Comparison of ENCODE assay signal across 9 mouse cellular contexts in genomic region chr11:36108970-36109731, GRCm38 (mm10).
DNase-seq lines count a peak whose midpoint lies in the region; ATAC-seq and TF ChIP-seq lines count a peak whose summit lies in the region.
"Had no signal": no experiment of that assay in that cellular context is flagged by ENCODE, and none has a peak within 500 bp of the region (broad histone marks: within the 10 kb centered on the region; RNA-seq: fewer than 3 reads in every experiment).

No protein-coding gene starts in this region.

- H3K4me3 ChIP-seq in layer of hippocampus, adult 2 months, result no peak overlapping the region
- H3K4me3 ChIP-seq in forebrain, embryonic 13.5 days, result no peak overlapping the region
- no peak overlapping the region for H3K4me3 ChIP-seq in neural tube, embryonic 14.5 days (ENCODE audit: low read depth, low read length)
- H3K4me3 ChIP-seq: myocyte had no signal

- no peak for TF ChIP-seq CTCF in layer of hippocampus, adult 2 months (conservative IDR thresholded peaks at IDR 0.05)

- peak overlapping the region; percentile 61 for H3K27ac ChIP-seq in layer of hippocampus, adult 2 months
- H3K27ac ChIP-seq in forebrain, embryonic 13.5 days, result peak overlapping the region; percentile 52; the same call in 1 of the 2 replicates
- H3K27ac ChIP-seq in neural tube, embryonic 14.5 days (ENCODE audit: low read depth, low read length), result no peak overlapping the region

- no peaks in the 10 kb centered on the region for H3K9me3 ChIP-seq in forebrain, embryonic 13.5 days (replicated peaks)
- no peaks in the 10 kb centered on the region for H3K9me3 ChIP-seq in neural tube, embryonic 14.5 days (ENCODE audit: control insufficient read depth, low read length)

- H3K36me3 ChIP-seq in forebrain, embryonic 13.5 days (ENCODE audit: poor library complexity, severe bottlenecking), result no peaks in the 10 kb centered on the region
- no peaks in the 10 kb centered on the region for H3K36me3 ChIP-seq in neural tube, embryonic 14.5 days (ENCODE audit: control insufficient read depth, insufficient read depth, low read length)

- ATAC-seq in forebrain, embryonic 13.5 days, result peak; percentile 77
- ATAC-seq in neural tube, embryonic 14.5 days (ENCODE audit: low read depth), result peak; percentile 74; the same call in 1 of the 2 replicates

- H3K4me2 ChIP-seq in forebrain, embryonic 13.5 days, result no peak overlapping the region; the same call in 1 of the 2 replicates
- no peak overlapping the region for H3K4me2 ChIP-seq in neural tube, embryonic 14.5 days (ENCODE audit: low read depth, low read length)

- WGBS in forebrain, embryonic 13.5 days, result 12% methylated on average over 12 of the region's 12 CpGs
- 19% methylated on average over 12 of the region's 12 CpGs for WGBS in neural tube, embryonic 14.5 days

- H3K9ac ChIP-seq in forebrain, embryonic 13.5 days, result no peak overlapping the region
- H3K9ac ChIP-seq in neural tube, embryonic 14.5 days (replicated peaks; ENCODE audit: low read depth, low read length), result no peak overlapping the region

- peaks cover 19% of the 10 kb centered on the region; the same call in 1 of the 2 replicates for H3K27me3 ChIP-seq in forebrain, embryonic 13.5 days
- no peaks in the 10 kb centered on the region for H3K27me3 ChIP-seq in neural tube, embryonic 14.5 days (ENCODE audit: control insufficient read depth, insufficient read depth, low read length)

- no peak for DNase-seq in layer of hippocampus, adult 2 months (ENCODE audit: low spot score in 2 of 2)
- DNase-seq in layer of hippocampus, adult 11-12 months (ENCODE audit: low spot score), result no peak
- DNase-seq in kidney, postnatal 14 days, result peak; percentile 65
- no peak for DNase-seq in yolk sac, embryonic 10.5 days (ENCODE audit: low spot score)
- DNase-seq in spleen, postnatal 4 days (ENCODE audit: low spot score in 2 of 2), result no peak
- no peak for DNase-seq in gastrocnemius, postnatal 14 days

- H3K4me1 ChIP-seq in forebrain, embryonic 13.5 days, result peaks cover 40% of the 10 kb centered on the region
- H3K4me1 ChIP-seq in neural tube, embryonic 14.5 days (ENCODE audit: control insufficient read depth, insufficient read depth, low read length), result peaks cover 23% of the 10 kb centered on the region

- intact Hi-C loops in gastrocnemius, postnatal 14 days (cut with DNase I; ENCODE audit: low total_unique reads), result no loop called here
